Mouse (Mus musculus): ENCODE data around the gene Gm10188.

- TF ChIP-seq CTCF (IDR thresholded peaks at IDR 0.05; ENCODE audit: borderline replicate concordance, extremely low read depth, insufficient read depth, insufficient read length) = no peak
- TF ChIP-seq POLR2A (IDR thresholded peaks at IDR 0.05; ENCODE audit: borderline replicate concordance, extremely low read depth, insufficient read depth, insufficient read length, poor library complexity, severe bottlenecking) = no peak
These were observed 35.8 kb downstream of the Gm10188 start for GRCm38 (mm10) chr1:132193806-132194205.
